Mouse (Mus musculus): ENCODE data around the gene Stkld1. TPM values are rescaled to one million over a fixed set of nuclear protein-coding genes. Genes with fewer than 3 reads are reported as not detected.

The Stkld1 gene
- polyA plus RNA-seq, 1 experiment from 2014 or later: 0.08 TPM

DNA sequence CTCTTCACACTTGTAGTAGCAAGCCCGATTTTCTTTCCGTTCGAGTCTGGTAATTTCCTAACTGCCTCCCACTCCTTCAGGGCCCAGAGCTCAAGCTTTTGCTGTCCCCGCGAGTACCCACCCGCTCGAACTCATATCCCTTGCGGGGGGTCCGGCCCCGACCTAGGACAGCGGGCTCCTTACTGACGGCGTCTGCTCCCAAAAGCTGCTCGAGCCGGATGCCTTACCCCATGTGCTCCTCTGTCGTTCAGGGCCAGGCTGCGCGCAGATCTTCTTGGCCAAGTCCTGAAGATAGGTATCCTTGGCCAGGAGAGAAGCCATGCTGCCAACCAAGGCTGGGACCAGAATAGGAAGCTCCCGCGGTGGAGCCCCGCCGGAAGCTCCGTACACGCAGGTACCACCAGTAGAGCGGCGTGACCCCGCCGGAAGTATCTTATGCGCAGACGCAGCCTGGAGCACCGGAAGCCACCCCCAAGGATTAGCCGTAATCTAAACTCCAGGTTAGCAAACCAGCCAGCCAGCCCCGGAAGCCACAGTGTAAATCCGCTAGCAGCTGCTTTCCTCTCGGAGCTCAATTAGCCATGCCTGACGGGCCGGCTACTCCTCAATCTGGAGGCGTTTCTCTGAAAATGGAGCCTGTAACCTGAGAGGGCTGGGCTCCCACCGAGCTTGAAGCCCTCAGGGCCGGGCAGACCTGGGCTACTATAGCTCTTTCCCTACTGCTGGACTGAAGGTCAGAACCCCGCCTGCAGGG is 31.2 kb upstream of the Stkld1 start, which contains the start of gene Surf6:
Surf6 (minus strand) TSS at position 413 of the 754 bp plus-strand sequence.
- ATAC-seq (ENCODE audit: low FRiP score, low TSS enrichment) (peak; percentile 95), DNase-seq (ENCODE audit: low spot score) (peak; percentile 96)
- under 1% methylated on average over 41 of the region's 41 CpGs for WGBS
- H3K27me3 ChIP-seq (ENCODE audit: control insufficient read depth, insufficient read depth, low read length): no peaks in the 10 kb centered on the region
- H3K27ac ChIP-seq (replicated peaks): peak within 1 kb of the TSS; percentile 88
- H3K4me2 ChIP-seq (replicated peaks; ENCODE audit: low read depth): peak within 1 kb of the TSS; percentile 75
- H3K36me3 ChIP-seq (ENCODE audit: control insufficient read depth, insufficient read depth, low read length): peaks cover 22% of the 10 kb centered on the region
- TF ChIP-seq EP300 (optimal IDR thresholded peaks at IDR 0.05) (peak; percentile 51), CTCF (IDR thresholded peaks at IDR 0.05; ENCODE audit: low read depth) (0 out of 2 replicates have a peak, but pooled peaks have one; percentile 14)
- H3K4me3 ChIP-seq (ENCODE audit: low read depth, low read length): peak within 1 kb of the TSS; percentile 60
- H3K9ac ChIP-seq (ENCODE audit: low read length): peak within 1 kb of the TSS; percentile 79
- H3K9me3 ChIP-seq (ENCODE audit: control insufficient read depth, low read length): no peaks in the 10 kb centered on the region
- peaks cover 8% of the 10 kb centered on the region; the same call in 1 of the 2 replicates for H3K4me1 ChIP-seq (replicated peaks; ENCODE audit: control insufficient read depth, insufficient read depth)

DNA sequence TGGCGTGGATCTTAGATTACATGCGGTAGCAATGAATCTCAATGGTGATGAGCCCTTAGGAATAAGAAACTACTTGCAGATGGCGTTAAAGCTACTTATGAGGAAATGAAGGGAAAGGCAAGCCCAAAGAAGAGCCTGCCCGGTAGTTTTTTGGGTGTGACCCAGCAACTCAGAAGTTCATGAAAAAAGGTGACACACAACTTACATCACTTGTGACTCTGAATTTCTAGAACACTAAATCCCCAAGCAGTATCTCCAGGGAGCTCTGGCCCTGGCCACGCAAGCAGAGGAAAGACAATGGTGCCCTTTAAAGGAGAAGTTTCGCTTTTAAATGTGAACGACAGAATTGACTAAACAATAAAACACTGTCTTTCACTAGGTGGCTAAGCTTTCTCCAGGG is 30.5 kb upstream of the Stkld1 start:
- peaks cover 8% of the 10 kb centered on the region for H3K4me1 ChIP-seq (replicated peaks; ENCODE audit: control insufficient read depth, insufficient read depth)
- ATAC-seq (ENCODE audit: low FRiP score, low TSS enrichment) (no peak), DNase-seq (ENCODE audit: low spot score) (no peak)
- peak overlapping the region; percentile 88 for H3K27ac ChIP-seq (replicated peaks)
- TF ChIP-seq EP300 (optimal IDR thresholded peaks at IDR 0.05): no peak
- no peak for TF ChIP-seq CTCF (IDR thresholded peaks at IDR 0.05; ENCODE audit: low read depth)
- 10% methylated on average over 7 of the region's 7 CpGs for WGBS
- H3K27me3 ChIP-seq (ENCODE audit: control insufficient read depth, insufficient read depth, low read length): no peaks in the 10 kb centered on the region
- peak overlapping the region; percentile 75 for H3K4me2 ChIP-seq (replicated peaks; ENCODE audit: low read depth)
- peak overlapping the region; percentile 70 for H3K9ac ChIP-seq (ENCODE audit: low read length)
- H3K36me3 ChIP-seq (ENCODE audit: control insufficient read depth, insufficient read depth, low read length): peaks cover 22% of the 10 kb centered on the region
- peak overlapping the region; percentile 60 for H3K4me3 ChIP-seq (ENCODE audit: low read depth, low read length)
- H3K9me3 ChIP-seq (ENCODE audit: control insufficient read depth, low read length): no peaks in the 10 kb centered on the region

DNA sequence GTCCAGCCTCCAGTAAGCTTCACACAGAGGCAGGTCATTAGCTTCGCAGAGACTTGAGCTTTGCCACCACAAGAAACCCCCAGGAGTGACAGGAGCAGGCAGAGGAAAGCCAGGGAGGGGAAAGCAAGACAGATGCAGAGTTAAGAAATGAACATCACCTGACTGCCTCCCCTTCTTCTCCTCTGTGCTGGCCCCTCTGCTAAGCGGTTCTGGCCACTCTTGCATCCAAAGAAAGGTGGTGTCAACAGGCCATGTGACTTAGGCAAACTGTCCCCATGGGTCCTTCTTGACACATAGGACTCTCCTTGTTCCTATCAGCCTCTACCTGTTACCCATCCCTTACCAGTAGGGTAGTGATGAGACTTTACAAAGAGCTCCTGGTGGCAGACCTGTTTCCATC is 27.9 kb upstream of the Stkld1 start:
- TF ChIP-seq CTCF (IDR thresholded peaks at IDR 0.05; ENCODE audit: low read depth) (no peak), EP300 (optimal IDR thresholded peaks at IDR 0.05) (no peak)
- Histone ChIP-seq H3K4me1 (replicated peaks; ENCODE audit: control insufficient read depth, insufficient read depth) (peaks cover 10% of the 10 kb centered on the region), H3K27me3 (ENCODE audit: control insufficient read depth, insufficient read depth, low read length) (no peaks in the 10 kb centered on the region), H3K9ac (ENCODE audit: low read length) (no peak overlapping the region), H3K36me3 (ENCODE audit: control insufficient read depth, insufficient read depth, low read length) (peaks cover 12% of the 10 kb centered on the region), H3K4me3 (ENCODE audit: low read depth, low read length) (no peak overlapping the region), H3K4me2 (replicated peaks; ENCODE audit: low read depth) (no peak overlapping the region), H3K27ac (replicated peaks) (no peak overlapping the region), H3K9me3 (ENCODE audit: control insufficient read depth, low read length) (no peaks in the 10 kb centered on the region)
- DNase-seq (ENCODE audit: low spot score): no peak
- WGBS: 92% methylated on average over 2 of the region's 2 CpGs
- no peak for ATAC-seq (ENCODE audit: low FRiP score, low TSS enrichment)

DNA sequence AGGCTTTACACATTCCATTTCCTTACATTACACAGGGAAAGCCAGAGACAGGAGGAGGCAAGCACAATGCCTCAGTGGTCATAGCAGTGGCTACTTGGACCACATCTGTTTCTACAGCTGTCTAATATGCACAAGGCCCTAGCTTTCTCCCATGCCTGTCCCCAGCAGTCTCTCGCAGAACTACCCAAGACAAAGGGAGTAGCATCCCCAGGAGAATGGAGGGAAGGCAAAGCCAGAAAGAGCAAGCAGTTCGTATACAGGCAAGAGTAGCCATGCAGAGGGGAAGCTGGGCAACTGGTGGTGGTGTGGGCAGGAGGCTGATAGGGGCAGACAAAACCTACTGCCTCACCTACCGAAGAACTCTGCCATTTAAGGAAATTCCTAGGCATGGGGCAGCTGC is 27.4 kb upstream of the Stkld1 start:
- DNase-seq (ENCODE audit: low spot score): no peak
- Histone ChIP-seq H3K27me3 (ENCODE audit: control insufficient read depth, insufficient read depth, low read length) (no peaks in the 10 kb centered on the region), H3K36me3 (ENCODE audit: control insufficient read depth, insufficient read depth, low read length) (peaks cover 12% of the 10 kb centered on the region), H3K9ac (ENCODE audit: low read length) (no peak overlapping the region), H3K27ac (replicated peaks) (no peak overlapping the region), H3K4me1 (replicated peaks; ENCODE audit: control insufficient read depth, insufficient read depth) (peaks cover 10% of the 10 kb centered on the region), H3K4me3 (ENCODE audit: low read depth, low read length) (no peak overlapping the region), H3K4me2 (replicated peaks; ENCODE audit: low read depth) (no peak overlapping the region), H3K9me3 (ENCODE audit: control insufficient read depth, low read length) (no peaks in the 10 kb centered on the region)
- WGBS: 90% methylated on average over 3 of the region's 3 CpGs
- no peak for TF ChIP-seq EP300 (optimal IDR thresholded peaks at IDR 0.05)
- TF ChIP-seq CTCF (IDR thresholded peaks at IDR 0.05; ENCODE audit: low read depth): no peak
- ATAC-seq (ENCODE audit: low FRiP score, low TSS enrichment): no peak

- Histone ChIP-seq H3K9ac (ENCODE audit: low read length) (no peak overlapping the region), H3K27ac (replicated peaks) (no peak overlapping the region), H3K9me3 (ENCODE audit: control insufficient read depth, low read length) (no peaks in the 10 kb centered on the region), H3K36me3 (ENCODE audit: control insufficient read depth, insufficient read depth, low read length) (peaks cover 12% of the 10 kb centered on the region), H3K27me3 (ENCODE audit: control insufficient read depth, insufficient read depth, low read length) (no peaks in the 10 kb centered on the region), H3K4me1 (replicated peaks; ENCODE audit: control insufficient read depth, insufficient read depth) (peaks cover 7% of the 10 kb centered on the region), H3K4me2 (replicated peaks; ENCODE audit: low read depth) (no peak overlapping the region), H3K4me3 (ENCODE audit: low read depth, low read length) (no peak overlapping the region)
- ATAC-seq (ENCODE audit: low FRiP score, low TSS enrichment) (no peak), DNase-seq (ENCODE audit: low spot score) (peak; percentile 71)
- TF ChIP-seq CTCF (IDR thresholded peaks at IDR 0.05; ENCODE audit: low read depth) (peak; percentile 88), EP300 (optimal IDR thresholded peaks at IDR 0.05) (no peak)
- 29% methylated on average over 4 of the region's 4 CpGs for WGBS
These were observed 26.7 kb upstream of the Stkld1 start for GRCm38 (mm10) chr2:26907109-26907508.
